Mouse (Mus musculus) testis, postnatal 10 days (tissue): ENCODE measurements around the gene Kcnma1.

ENCODE experiments used
- DNase-seq: peaks from one replicate; pipeline ENCODE4 v3.0.0; 2021; ENCODE audit warnings: low spot score

The Kcnma1 gene

DNA sequence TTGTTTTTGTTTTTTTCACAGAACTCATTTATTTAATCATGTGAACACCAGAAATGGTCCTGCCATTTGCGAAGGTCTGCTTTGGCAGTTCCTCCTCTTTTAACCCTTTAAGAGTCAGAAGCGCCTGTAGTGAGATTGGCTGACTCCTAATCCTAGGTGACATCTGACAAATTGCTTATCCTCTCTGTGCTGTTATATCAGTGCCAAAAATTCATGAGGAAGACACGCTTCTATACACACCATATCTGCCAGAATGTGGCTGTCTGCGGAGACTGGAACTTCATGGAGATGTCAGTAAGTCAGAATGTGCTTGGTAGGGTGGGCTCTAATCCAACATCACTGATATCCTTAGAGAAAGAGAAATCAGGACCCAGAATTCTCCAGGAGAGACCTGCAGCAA, 157.3 kb downstream of the Kcnma1 start:
- no peak for DNase-seq

DNA sequence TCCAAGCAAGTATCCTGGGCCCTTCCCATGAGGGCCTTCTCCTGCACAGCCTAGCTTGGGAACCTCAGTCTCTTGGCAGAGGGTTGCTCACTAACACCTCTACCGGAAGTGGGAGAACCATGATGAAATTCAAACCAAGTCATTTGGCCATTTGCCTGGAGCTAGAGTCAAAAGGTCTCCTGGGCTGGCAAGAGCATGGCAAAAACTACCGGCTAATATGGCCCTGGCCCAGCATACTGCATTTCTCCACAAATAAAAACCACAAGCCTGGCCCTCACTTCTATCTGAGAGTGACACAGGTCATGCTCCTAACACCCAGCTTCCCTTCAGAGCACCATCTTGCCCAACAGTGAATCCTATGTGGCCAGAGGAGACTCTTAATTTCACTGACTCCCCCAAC, 159.3 kb downstream of the Kcnma1 start:
- no peak for DNase-seq

DNA sequence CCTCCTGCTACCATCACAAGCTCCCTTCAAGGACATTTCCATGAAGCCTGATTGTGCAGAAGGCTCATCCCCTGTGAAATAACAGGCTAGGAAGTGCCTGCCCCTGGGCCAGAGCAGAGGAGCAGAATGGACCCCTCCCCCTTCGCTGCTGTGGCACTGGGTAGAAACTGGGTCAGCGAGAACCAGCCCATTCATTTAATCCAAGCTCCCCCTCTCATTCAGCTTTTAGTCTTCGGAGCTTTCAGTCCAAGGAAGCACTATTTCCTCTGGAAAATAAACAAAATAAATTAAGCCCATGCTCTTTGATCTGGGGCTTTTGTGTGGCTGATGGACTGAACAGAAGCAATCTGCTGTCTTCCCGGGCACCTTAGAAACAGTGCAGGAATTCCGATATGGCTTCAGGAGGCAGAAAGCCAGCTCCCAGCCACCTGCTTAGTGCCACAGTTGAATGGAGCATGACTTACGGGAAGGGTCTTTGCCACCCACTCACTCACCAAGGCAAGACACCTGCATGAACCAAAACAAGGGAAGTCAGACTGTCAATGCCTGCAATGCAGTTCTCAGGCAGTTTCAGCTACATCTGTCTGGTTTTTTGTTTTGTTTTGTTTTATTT, 165.7 kb downstream of the Kcnma1 start:
- DNase-seq, result no peak

DNA sequence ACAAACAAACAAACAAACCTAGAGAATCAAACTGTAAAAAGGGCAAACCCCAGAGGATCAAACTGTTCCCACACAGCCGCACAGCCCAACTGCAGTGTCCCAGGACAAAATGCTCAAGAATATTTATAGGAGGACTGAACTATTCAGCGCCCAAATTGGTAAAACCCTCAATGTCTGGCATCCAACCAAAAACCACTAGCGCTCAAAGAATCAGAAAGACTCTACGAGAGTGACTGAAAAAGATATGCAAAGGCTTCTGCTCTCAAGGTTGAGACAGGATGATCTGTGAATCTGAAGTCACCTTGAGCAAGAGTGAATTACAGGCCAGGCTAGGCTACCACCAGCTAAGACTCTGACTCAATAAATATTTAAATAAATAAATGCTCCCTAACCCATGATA, 167.6 kb downstream of the Kcnma1 start:
- no peak for DNase-seq

DNA sequence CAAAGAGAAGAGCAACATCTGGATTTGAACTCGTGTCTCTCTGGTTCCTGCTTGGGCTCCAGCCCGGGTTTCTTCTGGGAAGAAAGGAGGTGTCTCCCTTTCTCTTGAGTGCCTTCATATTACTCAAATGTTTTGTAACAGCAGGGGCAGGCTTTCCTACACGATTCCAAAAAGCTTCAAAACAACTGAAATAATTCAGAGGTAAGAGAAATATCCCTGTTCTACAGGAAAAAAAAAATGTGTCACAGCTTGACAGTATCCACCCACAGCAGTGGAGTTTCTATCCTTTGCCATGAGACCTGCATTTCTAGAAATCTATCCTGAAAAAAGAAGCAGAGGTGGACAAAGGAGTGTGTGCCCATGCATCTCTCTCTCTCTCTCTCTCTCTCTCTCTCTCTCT, 172.3 kb downstream of the Kcnma1 start:
- no peak for DNase-seq

DNA sequence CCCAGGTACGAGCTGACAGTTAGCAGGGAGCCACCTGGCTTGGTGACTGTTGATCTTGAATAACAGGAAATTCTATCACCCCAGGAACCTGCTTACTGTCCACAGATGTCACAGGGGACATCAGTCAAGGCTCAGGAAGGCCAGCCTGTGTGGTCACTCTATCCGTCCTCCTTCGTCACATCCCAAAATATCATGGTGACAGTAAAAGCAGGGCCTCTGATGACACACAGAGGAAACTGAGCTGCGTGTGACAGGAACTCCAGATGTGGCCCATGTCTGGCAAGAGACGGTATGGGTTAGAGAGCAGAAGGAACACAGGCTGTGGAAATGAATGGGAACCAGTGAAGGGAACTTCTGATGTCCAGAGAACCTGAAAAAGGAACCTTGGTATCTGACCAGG, 174.7 kb downstream of the Kcnma1 start:
- DNase-seq, result no peak

DNA sequence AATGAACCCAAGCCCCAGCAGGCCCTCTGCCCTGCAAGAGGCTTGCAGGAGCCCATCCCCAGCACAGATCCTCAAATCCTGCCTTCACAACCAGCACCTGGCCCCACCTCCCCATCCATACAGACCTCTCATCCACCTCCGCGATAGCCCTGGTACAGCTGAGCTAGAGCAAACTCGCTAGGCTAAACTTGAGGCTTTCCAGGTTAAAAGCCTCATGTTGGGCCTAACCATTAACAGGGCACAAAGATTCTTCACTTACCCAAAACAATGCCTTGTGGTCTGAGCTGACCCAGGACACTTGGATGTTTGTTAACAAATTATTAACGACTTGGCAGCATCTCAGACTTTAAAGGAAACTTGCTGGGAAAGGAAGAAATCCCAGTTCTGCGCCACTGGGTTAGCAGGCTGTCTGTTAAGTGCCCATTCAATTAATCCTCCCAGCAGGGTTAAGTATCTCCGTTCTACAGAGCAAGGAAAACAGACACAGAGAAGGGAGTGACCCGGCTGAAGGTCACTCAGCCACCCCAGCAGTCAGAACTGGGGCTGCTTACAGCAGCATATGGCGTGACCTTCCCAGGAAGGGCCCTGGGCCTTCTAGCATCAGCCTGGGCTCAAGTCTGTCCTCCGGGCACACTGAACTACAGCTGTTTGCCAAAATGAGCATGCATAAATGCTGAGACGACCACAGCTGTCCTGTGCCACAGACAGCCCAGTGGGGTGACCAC, 178.7 kb downstream of the Kcnma1 start:
- no peak for DNase-seq

DNA sequence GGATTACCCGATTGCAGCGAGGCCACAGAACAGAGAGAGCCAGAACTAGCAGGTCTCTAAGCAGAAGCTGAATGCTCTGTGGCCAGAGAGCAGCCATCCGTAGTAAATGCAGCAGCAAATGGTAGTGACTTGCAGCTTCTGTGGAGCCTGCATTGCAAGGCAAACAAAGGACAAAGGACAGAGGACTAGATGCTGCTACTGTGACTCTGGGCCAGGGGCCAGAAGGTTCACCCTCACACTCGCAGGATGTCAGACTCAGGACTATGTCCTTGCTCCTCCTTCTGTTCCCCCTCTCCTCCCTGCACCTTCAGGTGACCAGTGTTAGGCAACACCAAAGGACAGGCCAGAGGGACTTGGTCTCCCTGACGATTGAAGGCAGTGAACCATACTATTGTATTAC, 183.0 kb downstream of the Kcnma1 start:
- DNase-seq, result no peak

DNA sequence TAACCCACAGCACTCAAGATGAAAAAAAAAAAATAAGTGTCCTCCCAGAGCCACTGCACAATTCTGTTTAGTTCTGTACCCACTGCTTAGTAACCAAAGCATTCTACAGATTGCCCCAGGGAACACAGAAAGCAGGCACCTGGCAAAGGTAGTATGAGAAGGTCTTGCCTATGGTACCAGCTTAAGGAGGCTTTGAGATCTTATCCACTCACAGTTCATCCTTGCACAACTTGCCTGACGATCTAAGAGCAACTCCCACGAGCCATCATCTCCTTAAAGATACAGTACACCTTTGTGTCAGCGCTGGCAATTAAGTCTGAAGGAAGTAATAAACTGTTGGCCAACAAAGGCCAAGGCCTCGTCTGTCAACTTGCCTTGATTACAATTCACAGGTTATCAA, 184.0 kb downstream of the Kcnma1 start:
- DNase-seq, result no peak

DNA sequence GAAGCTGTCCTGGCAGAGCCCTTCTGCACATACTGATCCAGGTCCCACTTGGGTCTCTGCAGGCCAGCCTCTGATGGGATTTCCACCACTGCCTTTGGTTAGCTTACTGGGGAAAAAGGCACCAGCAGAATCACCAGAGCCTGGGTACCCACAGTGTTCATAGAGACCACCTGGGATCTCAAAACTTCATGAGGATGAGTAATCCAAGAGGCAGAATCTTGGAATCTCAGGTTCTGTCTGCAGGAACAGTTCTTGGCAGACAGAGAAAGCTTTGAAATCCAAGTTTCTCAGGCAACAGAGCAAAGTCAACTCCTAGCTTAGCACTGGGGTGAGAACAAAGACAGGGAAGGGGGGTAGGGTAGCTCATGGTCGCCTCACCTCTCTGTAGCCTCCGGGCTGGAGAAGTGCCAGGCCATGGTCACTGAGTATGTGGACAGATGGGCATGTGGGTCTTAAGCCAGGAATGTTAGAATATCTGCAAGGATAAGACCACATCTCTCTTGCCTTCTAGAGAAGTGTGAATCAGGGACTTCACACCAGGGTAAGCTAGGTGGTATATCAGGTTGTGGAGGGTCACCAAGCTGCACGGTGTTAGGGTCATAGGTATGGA, 185.5 kb downstream of the Kcnma1 start:
- no peak for DNase-seq

DNA sequence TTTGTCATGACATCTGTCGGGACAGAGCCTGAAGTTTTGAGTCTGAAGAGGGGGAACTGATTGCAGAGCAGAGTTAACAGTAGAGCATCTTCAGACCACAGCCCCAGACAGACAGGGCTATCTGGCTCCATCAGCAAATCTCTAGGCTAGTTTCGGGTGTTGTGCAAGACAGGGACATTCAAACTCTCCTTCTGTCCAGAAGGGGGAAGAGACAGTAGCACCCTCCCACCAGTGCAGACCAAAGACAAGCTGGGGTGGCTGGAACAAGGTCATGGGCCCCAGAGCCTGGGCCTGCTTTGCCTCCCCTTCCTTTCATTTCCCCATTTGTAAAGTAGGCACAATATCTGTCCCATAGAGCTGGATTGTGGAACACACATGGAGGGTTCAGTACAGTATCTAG, 189.4 kb downstream of the Kcnma1 start:
- no peak for DNase-seq

DNA sequence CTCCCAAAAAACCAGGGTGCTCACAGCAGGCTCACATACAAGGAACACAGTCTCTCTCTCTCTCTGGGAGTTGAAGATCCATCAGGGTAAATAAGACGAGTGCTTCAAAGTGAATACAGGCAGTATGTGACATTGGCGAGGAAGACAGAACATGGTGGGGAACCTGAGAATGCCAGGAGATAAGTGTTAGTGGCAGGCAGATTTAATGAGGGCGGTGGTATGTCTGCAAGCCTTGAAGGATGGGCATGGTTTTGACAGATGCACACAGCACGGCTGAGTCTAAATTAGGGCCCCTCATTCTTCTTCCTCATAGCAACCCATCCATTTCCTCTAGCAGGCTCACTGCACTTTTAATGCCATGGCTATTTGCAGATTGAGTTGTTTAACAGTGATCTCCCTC, 190.0 kb downstream of the Kcnma1 start:
- DNase-seq, result no peak

DNA sequence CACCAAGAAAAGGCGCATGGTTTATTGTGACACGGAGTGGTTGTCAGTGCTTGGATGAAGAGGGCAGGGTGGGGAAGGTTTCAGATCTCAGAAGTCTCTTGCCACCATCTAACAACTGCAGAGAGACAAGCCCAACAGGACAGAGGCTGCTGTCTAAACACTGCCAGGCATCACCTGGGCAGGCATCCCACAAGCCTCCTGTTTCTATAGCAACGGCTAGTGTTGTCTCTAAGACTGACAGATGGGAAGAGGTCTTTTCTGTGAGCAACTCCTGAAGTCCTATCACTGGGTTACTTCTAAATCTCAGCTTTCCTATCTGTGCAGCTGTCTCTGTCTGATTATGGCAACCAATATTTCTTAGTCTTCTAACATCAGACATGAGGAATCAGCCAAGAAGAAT, 196.7 kb downstream of the Kcnma1 start:
- DNase-seq, result no peak

DNA sequence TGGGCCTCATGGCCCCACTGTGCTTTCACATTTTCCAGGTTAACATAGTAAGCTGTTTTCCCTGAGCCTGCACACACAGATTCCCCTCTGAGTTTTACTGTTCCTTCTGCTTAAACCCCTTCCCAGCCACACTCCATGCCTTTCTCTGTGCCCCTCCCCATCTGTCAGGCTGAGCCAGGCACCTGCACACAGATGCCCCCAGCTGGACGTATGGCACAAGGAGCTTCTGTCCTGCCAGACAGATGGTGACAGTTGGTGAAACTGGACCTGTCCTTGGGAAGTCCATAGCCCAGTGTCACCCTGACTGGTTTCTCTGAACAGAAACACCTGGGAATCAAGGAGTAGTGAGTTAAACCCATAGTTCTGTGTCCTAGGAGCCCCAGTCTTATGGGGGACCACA, 204.2 kb downstream of the Kcnma1 start:
- no peak for DNase-seq

DNA sequence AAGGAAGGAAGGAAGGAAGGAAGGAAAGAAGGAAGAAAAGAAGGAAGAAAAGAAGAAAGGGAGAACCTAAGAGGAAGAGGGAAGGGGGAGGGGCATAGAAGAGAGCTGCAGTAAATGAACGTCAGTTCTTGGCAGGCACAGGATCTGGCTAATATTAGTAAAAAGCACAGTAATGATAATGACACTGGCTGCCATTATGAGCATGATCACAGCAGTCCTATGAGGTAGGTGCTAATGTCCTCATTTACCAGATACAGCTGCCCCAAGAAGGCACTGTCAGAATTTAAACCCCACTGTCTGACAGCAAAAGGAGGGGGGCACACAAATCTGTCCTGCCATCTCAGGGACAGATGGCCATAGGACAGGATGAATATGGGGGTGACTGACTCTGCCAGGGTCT, 205.2 kb downstream of the Kcnma1 start:
- no peak for DNase-seq

DNA sequence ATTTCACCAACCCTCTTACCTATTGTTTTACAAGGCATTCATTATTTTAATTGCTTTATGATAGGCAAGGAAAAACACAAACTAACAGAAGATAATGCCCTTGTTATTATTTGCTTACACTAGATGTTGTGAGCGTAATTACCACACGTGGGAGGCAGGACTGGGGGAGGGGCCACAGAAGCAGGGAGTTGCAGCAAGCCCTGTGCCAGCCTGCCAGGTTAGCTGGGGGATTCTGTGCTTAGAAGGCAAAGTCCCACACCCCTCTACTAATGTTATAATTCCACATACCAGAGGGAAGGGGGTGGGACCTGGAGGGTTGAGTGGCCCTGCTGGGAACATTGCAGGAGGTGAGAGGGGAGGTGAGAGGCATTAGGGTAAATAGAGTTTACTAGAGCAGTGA, 207.9 kb downstream of the Kcnma1 start:
- no peak for DNase-seq

DNA sequence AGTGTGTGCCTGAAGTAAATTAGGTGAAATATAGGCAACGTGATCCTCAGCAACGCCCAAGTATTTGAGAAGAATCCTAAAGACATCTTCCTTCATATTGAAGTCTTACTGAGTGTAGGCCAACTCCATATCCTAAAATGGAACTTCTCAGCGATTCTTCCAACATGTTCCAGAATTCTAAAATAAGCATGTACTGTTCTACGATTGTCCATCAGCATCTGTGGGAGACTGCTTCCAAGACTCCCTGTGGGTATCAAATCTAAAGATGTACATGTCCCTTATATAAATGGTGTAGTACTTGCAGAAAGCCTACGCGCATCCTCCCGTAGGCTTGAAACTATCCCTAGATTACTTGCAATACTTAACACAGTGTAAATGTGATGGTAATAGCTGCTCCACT, 217.4 kb downstream of the Kcnma1 start:
- DNase-seq, result no peak

DNA sequence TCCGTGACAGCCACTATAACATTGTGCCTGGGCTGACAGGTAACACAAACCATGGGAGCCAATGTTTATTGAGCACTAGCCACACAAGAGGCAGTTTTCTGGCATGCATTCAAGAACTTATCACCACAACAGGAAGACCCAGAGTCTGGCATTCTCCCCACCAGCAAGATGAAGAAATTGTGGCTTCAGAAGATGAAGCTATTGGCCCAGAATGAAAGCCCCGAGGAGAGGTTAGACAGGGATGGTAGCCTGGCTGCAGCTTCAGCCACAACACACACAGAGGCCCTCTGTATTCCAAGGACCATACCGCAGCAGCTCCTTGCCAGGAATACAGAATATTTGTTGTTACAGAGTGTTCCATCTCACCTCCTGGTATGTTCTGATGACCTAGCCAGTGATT, 221.6 kb downstream of the Kcnma1 start:
- no peak for DNase-seq

DNA sequence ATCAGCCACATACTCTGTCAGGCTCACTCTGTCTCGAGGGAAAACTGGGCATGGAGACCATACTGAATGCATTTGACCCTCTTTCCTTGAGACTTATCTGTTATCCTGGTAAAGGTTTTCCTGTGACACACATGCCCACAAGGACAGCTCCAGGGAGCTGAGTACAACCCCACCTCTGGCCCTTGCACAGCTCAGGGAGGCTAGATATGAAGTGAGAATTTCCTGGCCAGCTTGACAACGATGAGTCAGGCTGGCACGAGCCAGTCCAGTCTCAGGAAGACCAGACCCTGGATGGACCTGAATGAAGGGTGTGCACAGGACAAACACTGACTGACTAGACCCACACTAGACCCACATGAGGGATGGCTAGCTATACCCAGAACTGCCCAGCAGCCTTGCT, 222.2 kb downstream of the Kcnma1 start:
- DNase-seq, result no peak

DNA sequence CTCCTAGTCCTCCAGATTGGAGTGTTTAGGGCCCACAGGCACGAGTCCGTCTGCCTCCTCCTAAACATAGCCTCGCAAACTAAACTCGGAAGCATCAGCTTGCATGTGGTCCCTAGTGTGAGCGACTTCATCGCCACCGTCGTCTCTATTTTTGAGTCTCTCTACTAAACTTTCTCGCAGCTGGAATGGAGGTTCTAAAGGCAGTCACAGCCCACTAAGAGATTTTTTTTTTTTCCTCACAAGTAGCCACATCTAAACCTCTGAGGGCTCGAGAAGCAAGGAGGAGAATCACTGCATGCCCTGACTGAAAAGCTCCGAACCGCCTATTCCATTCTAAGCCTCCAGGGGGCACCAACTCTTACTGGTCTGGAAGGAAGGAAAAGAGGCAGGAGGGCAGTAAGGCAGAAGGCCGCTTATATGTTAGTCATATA, 223.0 kb downstream of the Kcnma1 start:
- DNase-seq, result peak; percentile 80

DNA sequence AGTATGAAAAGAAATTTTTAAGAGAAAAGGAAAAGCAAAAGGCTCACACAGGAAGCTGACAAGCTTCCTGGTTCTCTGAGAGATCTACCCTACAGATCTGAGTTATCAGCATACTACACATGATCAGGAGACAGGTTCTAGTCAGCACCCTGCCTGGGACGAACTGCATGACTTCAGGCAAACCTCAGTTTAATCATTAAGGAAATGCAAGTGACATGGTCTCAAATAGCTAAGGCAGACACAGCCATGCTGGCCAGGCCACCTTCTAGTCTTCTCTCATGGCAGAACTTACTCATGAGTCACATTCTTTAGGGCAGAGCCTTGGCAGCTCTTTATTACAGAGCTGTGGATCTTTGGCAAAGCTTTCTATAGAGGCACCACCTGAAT, 227.6 kb downstream of the Kcnma1 start:
- DNase-seq, result no peak

DNA sequence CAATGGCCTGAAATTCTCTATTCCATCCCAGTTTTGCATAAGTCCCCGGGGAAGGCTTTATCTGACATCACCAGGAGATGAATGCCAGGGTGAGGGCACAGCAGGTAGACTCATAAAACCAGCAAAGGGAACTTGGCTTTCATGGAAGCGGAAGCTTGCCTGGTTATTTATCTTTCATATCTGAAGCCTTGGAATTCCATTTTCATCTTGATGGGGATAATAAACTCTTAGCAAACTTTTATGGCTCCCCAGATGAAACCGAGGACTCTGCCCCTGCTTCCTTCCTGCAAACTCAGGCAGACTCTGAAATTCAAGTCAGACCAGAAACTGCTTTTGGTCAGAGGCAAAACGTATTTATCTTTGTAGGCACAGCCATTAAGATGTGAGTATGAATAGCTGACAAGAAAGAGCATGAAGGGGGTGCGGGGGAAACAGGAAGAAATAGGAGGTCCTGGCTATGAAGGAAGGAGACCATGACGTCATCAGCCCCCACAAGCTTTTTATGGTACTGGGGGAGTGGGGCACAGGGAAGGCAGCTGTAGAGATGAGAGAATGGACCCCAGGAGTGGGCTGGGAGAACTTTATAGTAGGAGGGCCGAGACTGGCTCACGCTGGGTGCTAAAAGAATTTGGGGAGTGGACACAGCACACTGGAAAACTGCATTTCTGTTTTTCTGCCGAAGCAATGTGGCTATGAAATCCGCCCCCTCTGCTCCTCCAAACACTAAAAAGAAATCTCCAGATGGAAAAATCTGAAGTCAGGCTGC, 228.2 kb downstream of the Kcnma1 start:
- DNase-seq, result no peak
